Mouse (Mus musculus): ENCODE data around the gene Zfp212. TPM values are rescaled to one million over a fixed set of nuclear protein-coding genes. Genes with fewer than 3 reads are reported as not detected.
A peak's percentile ranks its signal among the peaks of the same experiment; 100 is the strongest.

Gene Zfp212
- polyA plus RNA-seq (2012; rRNA removed), result 19.8 and 22.3 TPM in 2 replicates

DNA sequence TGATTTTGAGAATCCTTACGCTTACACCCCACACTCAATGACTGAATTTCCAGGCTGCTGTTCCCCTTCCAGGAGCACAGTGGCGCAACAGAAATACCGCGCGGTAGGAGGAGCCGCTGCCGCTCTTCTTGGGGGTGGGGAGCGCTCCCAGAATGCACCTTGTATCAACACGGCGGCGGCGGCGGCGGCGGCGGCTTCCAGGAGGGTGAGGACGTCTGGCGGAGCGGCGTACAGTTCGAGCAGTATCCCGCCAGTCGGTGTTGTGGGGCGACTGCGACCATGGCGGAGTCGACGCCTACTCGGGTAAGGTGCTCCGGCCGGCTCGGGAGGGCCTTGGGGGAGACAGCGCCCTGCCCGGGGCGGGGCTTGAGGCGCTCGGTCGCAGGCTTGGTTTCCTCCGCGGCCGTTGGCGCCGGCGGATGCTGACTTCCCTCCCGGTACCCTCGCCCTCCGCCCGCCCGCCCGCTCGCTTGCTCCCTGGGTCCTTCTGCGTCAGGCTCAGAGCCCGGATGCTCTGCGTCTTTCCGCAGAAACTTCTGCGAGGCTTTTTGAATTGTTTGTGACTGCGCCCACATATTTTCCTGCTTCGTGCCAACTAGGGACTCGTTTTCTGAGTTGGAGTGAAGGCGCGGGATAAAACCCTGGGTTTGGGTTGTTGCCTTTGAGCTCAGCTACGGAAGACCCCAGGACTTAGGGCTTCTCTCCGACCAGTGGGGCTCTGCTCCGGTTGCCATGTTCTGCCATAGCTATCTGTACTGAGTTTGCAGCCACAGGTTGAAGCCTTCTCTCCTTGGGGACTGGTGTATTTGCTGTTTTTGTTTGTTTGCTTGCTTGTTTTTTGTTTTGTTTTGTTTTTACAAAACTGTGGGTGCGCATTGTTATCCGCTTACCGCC lies at the start of gene Zfp212:
Gene Zfp212, plus strand, starts transcription at position 30 of the 894 bp plus-strand sequence.
- DNase-seq (ENCODE audit: low read depth), result peak; percentile 98
- peak; percentile 44; the same call in 1 of the 2 replicates for TF ChIP-seq POLR2A (IDR thresholded peaks at IDR 0.05; ENCODE audit: borderline replicate concordance, extremely low read depth, insufficient read depth, insufficient read length, poor library complexity, severe bottlenecking)
- TF ChIP-seq CTCF (IDR thresholded peaks at IDR 0.05; ENCODE audit: borderline replicate concordance, extremely low read depth, insufficient read depth, insufficient read length), result peak; percentile 56; the same call in 1 of the 2 replicates

DNA sequence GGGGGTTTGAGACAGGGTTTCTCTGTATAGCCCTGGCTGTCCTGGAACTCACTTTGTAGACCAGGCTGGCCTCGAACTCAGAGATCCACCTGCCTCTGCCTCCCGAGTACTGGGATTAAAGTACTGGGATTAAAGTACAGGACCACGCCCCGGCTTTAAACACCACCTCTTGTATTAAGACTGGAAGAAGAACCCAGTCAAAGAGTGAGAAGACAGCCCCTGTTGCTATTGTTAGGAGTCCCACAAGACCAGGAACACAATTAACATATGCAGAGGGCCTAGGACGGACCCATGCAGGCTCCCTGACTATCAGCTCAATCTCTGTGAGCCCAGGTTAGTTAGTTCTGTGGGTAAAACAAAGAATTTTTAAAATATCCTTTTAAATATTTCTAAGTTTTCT lies 48.0 kb upstream of the Zfp212 start:
- no peak for DNase-seq (ENCODE audit: low read depth)
- TF ChIP-seq CTCF (IDR thresholded peaks at IDR 0.05; ENCODE audit: borderline replicate concordance, extremely low read depth, insufficient read depth, insufficient read length) (no peak), POLR2A (IDR thresholded peaks at IDR 0.05; ENCODE audit: borderline replicate concordance, extremely low read depth, insufficient read depth, insufficient read length, poor library complexity, severe bottlenecking) (no peak)

DNA sequence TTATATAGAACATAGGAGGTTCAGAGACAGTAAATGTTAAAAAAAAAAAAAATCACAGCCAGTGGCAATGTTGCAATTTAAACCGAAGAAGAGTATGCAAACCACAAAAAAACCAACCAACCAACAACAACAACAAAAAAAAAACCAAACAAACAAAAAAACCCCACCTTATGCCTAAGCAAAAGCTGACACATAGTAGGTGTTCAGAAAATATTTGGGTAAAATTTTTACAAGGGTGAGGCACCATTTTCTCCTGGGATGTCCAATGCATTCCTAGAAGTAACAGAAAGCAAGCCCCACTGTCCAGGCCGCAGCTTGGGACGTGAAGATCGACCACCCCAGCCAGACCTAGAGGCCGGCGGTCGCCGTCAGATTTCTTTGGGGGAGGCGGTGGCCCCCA lies 43.2 kb upstream of the Zfp212 start, which contains the start of gene Zfp282:
Gene Zfp282, plus strand, starts transcription at position 147 of the 400 bp plus-strand sequence.
- TF ChIP-seq CTCF (IDR thresholded peaks at IDR 0.05; ENCODE audit: borderline replicate concordance, extremely low read depth, insufficient read depth, insufficient read length), result no peak
- TF ChIP-seq POLR2A (IDR thresholded peaks at IDR 0.05; ENCODE audit: borderline replicate concordance, extremely low read depth, insufficient read depth, insufficient read length, poor library complexity, severe bottlenecking), result no peak
- DNase-seq (ENCODE audit: low read depth), result no peak

DNA sequence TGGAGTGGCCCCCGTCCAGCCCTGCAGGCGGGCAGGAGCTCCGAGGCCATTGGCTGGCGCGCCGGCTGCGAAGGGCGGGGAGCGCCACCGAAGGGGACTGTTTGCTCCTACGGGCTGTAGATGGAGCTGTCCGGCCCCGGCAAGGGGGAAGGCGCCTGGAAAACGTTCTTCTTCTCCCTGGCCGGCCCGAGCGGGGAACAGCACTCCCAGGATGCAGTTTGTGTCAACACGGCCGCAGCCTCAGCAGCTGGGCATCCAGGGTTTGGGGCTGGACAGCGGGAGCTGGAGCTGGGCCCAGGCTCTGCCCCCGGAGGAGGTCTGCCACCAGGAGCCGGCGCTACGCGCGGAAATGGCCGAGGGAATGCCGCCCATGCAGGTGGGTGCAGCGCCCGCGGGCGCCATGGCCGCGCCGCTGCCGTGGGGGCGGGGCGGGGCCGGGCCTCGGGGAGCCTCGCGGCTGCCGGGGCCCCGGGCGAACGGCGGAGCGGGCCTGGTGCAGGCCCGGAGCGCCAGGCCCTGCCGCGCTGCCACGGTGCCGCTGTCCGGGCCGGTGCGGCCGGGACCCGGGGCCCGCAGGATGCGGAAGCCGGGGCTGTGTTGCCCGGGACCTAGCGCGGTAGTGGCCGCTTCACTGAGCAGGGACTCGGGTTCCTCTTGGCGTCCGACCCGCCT lies 42.7 kb upstream of the Zfp212 start:
- peak; percentile 96 for DNase-seq (ENCODE audit: low read depth)
- TF ChIP-seq CTCF (IDR thresholded peaks at IDR 0.05; ENCODE audit: borderline replicate concordance, extremely low read depth, insufficient read depth, insufficient read length), result peak; percentile 61
- peak; percentile 63; the same call in 1 of the 2 replicates for TF ChIP-seq POLR2A (IDR thresholded peaks at IDR 0.05; ENCODE audit: borderline replicate concordance, extremely low read depth, insufficient read depth, insufficient read length, poor library complexity, severe bottlenecking)

DNA sequence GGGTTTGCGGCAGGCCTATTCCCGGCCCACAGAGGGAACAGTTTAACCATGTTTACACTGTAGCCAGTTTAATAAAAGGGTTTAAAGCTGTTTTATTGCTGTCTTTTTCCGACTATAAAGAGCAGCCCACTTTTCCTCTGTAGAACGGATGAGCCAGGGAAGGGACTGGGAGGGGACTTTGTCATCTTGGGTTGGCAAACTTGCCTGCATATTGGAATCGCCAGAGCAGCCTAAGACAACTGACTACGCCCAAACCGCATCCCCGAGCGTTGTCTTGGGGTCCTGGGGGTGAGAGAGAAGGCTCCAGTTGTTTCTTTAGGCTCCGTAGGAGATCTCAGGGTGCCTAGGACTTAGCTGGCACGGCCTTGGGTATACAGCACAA lies 42.2 kb upstream of the Zfp212 start:
- TF ChIP-seq POLR2A (IDR thresholded peaks at IDR 0.05; ENCODE audit: borderline replicate concordance, extremely low read depth, insufficient read depth, insufficient read length, poor library complexity, severe bottlenecking), result no peak
- TF ChIP-seq CTCF (IDR thresholded peaks at IDR 0.05; ENCODE audit: borderline replicate concordance, extremely low read depth, insufficient read depth, insufficient read length), result no peak
- no peak for DNase-seq (ENCODE audit: low read depth)

DNA sequence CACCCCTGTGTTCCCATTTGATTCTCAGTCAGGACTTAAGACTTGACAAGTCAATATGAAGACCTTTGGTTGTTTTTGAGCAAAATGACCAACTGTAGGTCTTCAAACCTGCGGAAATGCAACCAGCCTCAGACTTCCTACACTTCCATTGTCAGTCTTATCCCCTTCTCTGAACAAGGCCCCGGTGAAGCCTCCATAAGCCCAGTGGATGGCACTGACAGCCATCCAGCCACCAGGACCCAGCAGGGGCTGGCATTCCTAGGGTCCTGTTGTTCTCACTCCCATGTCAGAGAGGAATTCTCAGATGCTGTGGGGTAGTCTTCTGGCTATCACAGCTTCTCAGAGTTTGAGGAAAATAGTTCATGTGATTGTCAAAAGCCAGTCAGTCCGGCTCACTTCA lies 41.7 kb upstream of the Zfp212 start:
- no peak for DNase-seq (ENCODE audit: low read depth)
- TF ChIP-seq CTCF (IDR thresholded peaks at IDR 0.05; ENCODE audit: borderline replicate concordance, extremely low read depth, insufficient read depth, insufficient read length) (no peak), POLR2A (IDR thresholded peaks at IDR 0.05; ENCODE audit: borderline replicate concordance, extremely low read depth, insufficient read depth, insufficient read length, poor library complexity, severe bottlenecking) (no peak)

DNA sequence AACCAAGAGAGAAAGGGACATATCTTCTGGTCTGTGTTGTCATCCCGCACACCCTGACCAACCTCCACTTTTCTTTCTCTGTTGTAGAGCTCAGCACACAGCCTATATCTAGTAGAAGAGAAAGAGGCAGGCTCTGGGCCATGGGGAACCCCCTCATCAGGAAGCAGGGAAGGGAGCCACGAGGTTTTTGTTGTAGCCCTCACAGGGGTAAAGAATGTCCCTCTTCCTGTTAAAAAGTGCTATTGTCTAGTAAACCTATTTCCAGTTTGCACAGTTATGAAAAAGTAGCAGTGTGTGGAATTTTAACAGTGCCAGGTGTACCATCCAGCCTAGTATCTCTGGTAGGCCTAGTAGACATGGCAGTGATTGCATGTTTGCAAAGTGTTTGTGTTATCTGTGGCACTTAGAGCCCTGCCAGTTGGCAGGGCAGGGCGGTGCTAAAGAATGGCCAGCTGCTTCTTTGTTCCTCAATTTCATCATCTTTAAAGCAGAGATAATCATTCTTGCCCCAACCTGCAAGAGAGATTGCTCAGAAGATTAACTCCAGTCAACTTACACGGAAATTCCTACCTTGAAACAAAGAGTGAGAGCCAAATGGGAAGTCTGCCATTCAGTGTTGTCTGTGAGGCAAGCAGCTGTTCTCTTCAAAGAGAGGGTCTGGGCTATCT lies 41.1 kb upstream of the Zfp212 start:
- DNase-seq (ENCODE audit: low read depth), result peak; percentile 2
- TF ChIP-seq POLR2A (IDR thresholded peaks at IDR 0.05; ENCODE audit: borderline replicate concordance, extremely low read depth, insufficient read depth, insufficient read length, poor library complexity, severe bottlenecking) (no peak), CTCF (IDR thresholded peaks at IDR 0.05; ENCODE audit: borderline replicate concordance, extremely low read depth, insufficient read depth, insufficient read length) (no peak)

DNA sequence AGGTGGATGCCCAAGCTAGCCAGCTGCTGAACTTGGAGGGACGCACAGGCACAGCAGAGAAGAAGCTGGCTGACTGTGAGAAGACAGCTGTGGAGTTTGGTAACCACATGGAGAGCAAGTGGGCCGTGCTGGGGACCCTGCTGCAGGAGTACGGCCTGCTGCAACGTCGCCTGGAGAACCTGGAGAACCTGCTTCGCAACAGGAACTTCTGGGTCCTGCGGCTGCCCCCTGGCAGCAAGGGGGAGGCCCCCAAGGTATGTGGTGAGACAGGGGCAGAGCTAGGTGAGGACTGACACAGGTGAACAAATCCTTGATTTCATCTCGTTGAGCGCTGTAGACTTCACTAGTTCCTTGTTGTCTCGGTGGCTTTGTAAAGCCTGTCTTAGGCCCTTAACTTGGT lies 40.1 kb upstream of the Zfp212 start:
- TF ChIP-seq POLR2A (IDR thresholded peaks at IDR 0.05; ENCODE audit: borderline replicate concordance, extremely low read depth, insufficient read depth, insufficient read length, poor library complexity, severe bottlenecking) (no peak), CTCF (IDR thresholded peaks at IDR 0.05; ENCODE audit: borderline replicate concordance, extremely low read depth, insufficient read depth, insufficient read length) (no peak)
- no peak for DNase-seq (ENCODE audit: low read depth)

DNA sequence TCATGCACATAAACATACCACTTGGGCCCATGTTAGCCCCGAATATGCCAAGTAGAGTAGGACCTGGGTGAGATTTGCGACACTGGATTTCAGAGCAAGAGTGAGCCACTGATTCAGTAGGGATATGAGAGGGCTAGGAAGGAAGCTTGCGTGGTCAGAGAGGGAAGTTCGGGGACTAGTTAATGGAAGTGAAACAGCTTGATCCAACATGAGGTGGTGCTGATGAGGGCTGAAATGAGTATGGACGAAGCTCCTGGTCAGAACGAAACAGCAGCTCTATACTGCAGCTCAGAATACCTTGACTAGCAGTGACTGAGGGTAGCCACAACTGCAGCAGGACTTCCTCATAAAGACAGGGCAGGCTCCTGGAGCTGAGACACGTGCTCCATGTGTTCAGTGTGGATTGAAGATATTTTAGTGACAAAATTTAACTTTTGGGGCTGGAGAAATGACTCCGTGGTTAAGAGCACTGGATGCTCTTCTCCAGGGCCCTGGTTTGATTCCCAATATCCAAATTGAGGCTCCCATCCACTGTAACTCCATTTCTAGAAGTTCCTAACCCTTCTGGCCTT lies 31.4 kb upstream of the Zfp212 start:
- DNase-seq (ENCODE audit: low read depth), result no peak

DNA sequence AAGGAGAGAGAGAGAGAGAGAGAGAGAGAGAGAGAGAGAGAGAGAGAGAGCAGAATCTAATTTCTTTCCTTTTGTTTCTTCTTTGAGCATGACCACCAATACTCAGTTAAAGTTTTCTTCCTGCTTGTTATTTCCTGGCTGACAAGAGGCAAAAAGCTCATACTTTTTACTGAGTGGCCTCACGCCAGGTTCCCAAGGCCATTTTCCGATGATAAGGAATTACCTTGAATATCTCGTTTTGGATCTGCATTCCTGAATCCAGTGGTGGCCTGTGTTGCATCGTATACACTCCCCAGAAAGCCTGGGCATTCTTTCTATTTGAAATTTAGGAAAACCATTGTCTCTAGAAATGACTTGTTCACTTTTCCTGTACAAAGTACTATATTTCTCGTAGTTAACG lies 20.9 kb upstream of the Zfp212 start:
- TF ChIP-seq CTCF (IDR thresholded peaks at IDR 0.05; ENCODE audit: borderline replicate concordance, extremely low read depth, insufficient read depth, insufficient read length) (no peak), POLR2A (IDR thresholded peaks at IDR 0.05; ENCODE audit: borderline replicate concordance, extremely low read depth, insufficient read depth, insufficient read length, poor library complexity, severe bottlenecking) (no peak)
- DNase-seq (ENCODE audit: low read depth), result no peak

More for the DNA sequence above, 31.4 kb upstream of the Zfp212 start:
- TF ChIP-seq POLR2A (IDR thresholded peaks at IDR 0.05; ENCODE audit: borderline replicate concordance, extremely low read depth, insufficient read depth, insufficient read length, poor library complexity, severe bottlenecking), result no peak
- no peak for TF ChIP-seq CTCF (IDR thresholded peaks at IDR 0.05; ENCODE audit: borderline replicate concordance, extremely low read depth, insufficient read depth, insufficient read length)

DNA sequence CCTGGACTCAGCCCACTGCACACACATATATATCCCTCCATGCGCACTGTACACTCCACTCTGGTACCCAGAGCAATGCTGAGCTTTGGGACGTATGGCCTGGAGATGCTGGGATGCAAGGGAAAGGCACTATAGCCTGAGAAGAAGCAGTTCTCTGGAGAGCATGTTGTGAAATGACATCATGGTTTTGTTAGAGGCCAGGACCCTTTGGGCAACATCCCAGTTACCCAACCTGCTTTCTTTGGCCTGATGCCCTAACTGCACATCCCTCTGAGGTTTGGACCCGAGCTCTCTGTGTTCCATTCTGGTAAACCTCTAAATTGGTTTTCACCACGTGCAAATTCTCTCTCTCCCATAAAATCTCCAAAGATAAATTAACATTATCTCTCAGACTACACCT lies 16.7 kb upstream of the Zfp212 start:
- no peak for TF ChIP-seq CTCF (IDR thresholded peaks at IDR 0.05; ENCODE audit: borderline replicate concordance, extremely low read depth, insufficient read depth, insufficient read length)
- TF ChIP-seq POLR2A (IDR thresholded peaks at IDR 0.05; ENCODE audit: borderline replicate concordance, extremely low read depth, insufficient read depth, insufficient read length, poor library complexity, severe bottlenecking), result no peak
- peak; percentile 4 for DNase-seq (ENCODE audit: low read depth)

Data from brain, embryonic 14.5 days (tissue).